Mouse (Mus musculus) neural tube, embryonic 12.5 days (tissue): Measurements from ENCODE around the gene Pex11a. TPM values are rescaled to one million over a fixed set of nuclear protein-coding genes. Genes with fewer than 3 reads are reported as not detected.

Experiments used
- ATAC-seq: fragments of 200-750 bp; cut with Nextera tagmentation; 2 replicates; pipeline ENCODE4 v1.8.0; 2017; ENCODE audit warnings: low read depth, mild to moderate bottlenecking, moderate TSS enrichment, moderate library complexity; ENCODE audit not compliant: low FRiP score
- H3K27ac ChIP-seq: fragments of 300-500 bp; sonication (generic); 2 replicates; pipeline ENCODE4 v1.5.1; 2016
- H3K27me3 ChIP-seq: fragments of 300-500 bp; sonication (generic); replicated peaks from 2 replicates; pipeline ENCODE4 v1.6.1; 2016; ENCODE audit warnings: mild to moderate bottlenecking
- H3K36me3 ChIP-seq: fragments of 300-500 bp; sonication (generic); 2 replicates; pipeline ENCODE4 v1.6.1; 2016; ENCODE audit warnings: mild to moderate bottlenecking
- H3K4me1 ChIP-seq: fragments of 300-500 bp; sonication (generic); 2 replicates; pipeline ENCODE4 v1.6.1; 2016
- H3K4me2 ChIP-seq: fragments of 300-500 bp; sonication (generic); replicated peaks from 2 replicates; pipeline ENCODE4 v1.6.1; 2016; ENCODE audit warnings: mild to moderate bottlenecking
- H3K4me3 ChIP-seq: fragments of 300-500 bp; sonication (generic); 2 replicates; pipeline ENCODE4 v1.5.1; 2016
- H3K9ac ChIP-seq: fragments of 300-500 bp; sonication (generic); 2 replicates; pipeline ENCODE4 v1.6.1; 2016; ENCODE audit warnings: mild to moderate bottlenecking
- H3K9me3 ChIP-seq: fragments of 300-500 bp; sonication (generic); 2 replicates; pipeline ENCODE4 v1.6.1; 2016; ENCODE audit warnings: mild to moderate bottlenecking
- WGBS: fragments of 180-500 bp; shearing (Covaris S2); methylation state at CpG from one replicate; pipeline ENCODE4 v1.1.7; 2016; 5-methylcytosine and 5-hydroxymethylcytosine counted together
- polyA plus RNA-seq: library from polyadenylated mRNA; unstranded; fragments of >200 nt; fragmentation: Nextera tagmentation; extraction: Ambion mirVana; gene quantifications from 2 replicates; pipeline ENCODE4 v1.2.1, GENCODE M21; 2016

Gene Pex11a
- polyA plus RNA-seq, 1 experiment from 2014 or later: 11.5 TPM

GRCm38 (mm10) chr7:79702755-79703154 lies 40.2 kb downstream of the Pex11a start:
- Histone ChIP-seq H3K4me3 (no peak overlapping the region), H3K9me3 (no peaks in the 10 kb centered on the region), H3K4me1 (no peaks in the 10 kb centered on the region), H3K9ac (no peak overlapping the region), H3K4me2 (no peak overlapping the region), H3K27me3 (no peaks in the 10 kb centered on the region), H3K27ac (no peak overlapping the region), H3K36me3 (peaks cover 69% of the 10 kb centered on the region)
- WGBS: 88% methylated on average over 16 of the region's 16 CpGs
- no peak for ATAC-seq

- Histone ChIP-seq H3K4me1 (no peaks in the 10 kb centered on the region), H3K4me3 (no peak overlapping the region), H3K27me3 (no peaks in the 10 kb centered on the region), H3K4me2 (no peak overlapping the region), H3K9me3 (no peaks in the 10 kb centered on the region), H3K36me3 (peaks cover 86% of the 10 kb centered on the region), H3K27ac (no peak overlapping the region), H3K9ac (no peak overlapping the region)
- ATAC-seq: no peak
- WGBS: 92% methylated on average over 8 of the region's 8 CpGs
Measured at GRCm38 (mm10) chr7:79696495-79696894, 46.4 kb downstream of the Pex11a start.

Other genes with a start within 250 kb of the Pex11a start
- 3.3 and 3.6 TPM in 2 replicates for gene Rhcg, start 125.5 kb downstream of the Pex11a start, polyA plus RNA-seq
- 9.1 TPM in 2 replicates for gene Ticrr, start 82.9 kb downstream of the Pex11a start, polyA plus RNA-seq
- 6.0 and 6.2 TPM in 2 replicates for gene Kif7, start 27.4 kb downstream of the Pex11a start, polyA plus RNA-seq
- gene Plin1, start 10.2 kb downstream of the Pex11a start, polyA plus RNA-seq: not detected in 2 replicates
- 0.17 and 0.38 TPM in 2 replicates for gene Wdr93, start within 50 bp of the Pex11a start, polyA plus RNA-seq
- not detected in 2 replicates for gene Mesp1, start 50.7 kb upstream of the Pex11a start, polyA plus RNA-seq
- 0.44 and 0.52 TPM in 2 replicates for gene Mesp2, start 67.6 kb upstream of the Pex11a start, polyA plus RNA-seq
- gene Anpep, start 117.9 kb upstream of the Pex11a start, polyA plus RNA-seq: 5.2 and 6.7 TPM in 2 replicates
- gene Ap3s2, start 177.5 kb upstream of the Pex11a start, polyA plus RNA-seq: 49.8 and 55.0 TPM in 2 replicates
- 20.7 and 22.2 TPM in 2 replicates for gene Arpin, start 192.2 kb upstream of the Pex11a start, polyA plus RNA-seq